Mouse (Mus musculus): ENCODE measurements around the gene Lcor. TPM values are rescaled to one million over a fixed set of nuclear protein-coding genes. Genes with fewer than 3 reads are reported as not detected.

Lcor gene
- total RNA-seq, 2 experiments from 2014 or later = 26.0 to 41.6 TPM

Other genes with a start within 250 kb of the Lcor start
- gene Tm9sf3, start 218.6 kb upstream of the Lcor start, total RNA-seq (2015; ENCODE audit: low replicate concordance) = 21.4 and 31.0 TPM in 2 replicates
- gene Tm9sf3, start 218.6 kb upstream of the Lcor start, total RNA-seq (2017; ENCODE audit: low replicate concordance) = 41.4 and 53.7 TPM in 2 replicates
- gene Pik3ap1, start 97.5 kb upstream of the Lcor start, total RNA-seq (2015; ENCODE audit: low replicate concordance) = 13.8 and 15.9 TPM in 2 replicates
- gene Pik3ap1, start 97.5 kb upstream of the Lcor start, total RNA-seq (2017; ENCODE audit: low replicate concordance) = 9.6 and 11.8 TPM in 2 replicates
- 14.3 and 18.7 TPM in 2 replicates for gene Gm340, start 99.7 kb downstream of the Lcor start, total RNA-seq (2015; ENCODE audit: low replicate concordance)
- 26.2 and 27.9 TPM in 2 replicates for gene Gm340, start 99.7 kb downstream of the Lcor start, total RNA-seq (2017; ENCODE audit: low replicate concordance)